Mouse (Mus musculus) kidney, adult 2 months (tissue): ENCODE results near the gene Sf3a1. TPM values are rescaled to one million over a fixed set of nuclear protein-coding genes. Genes with fewer than 3 reads are reported as not detected.
"Not testable (repeated sequence)": the region's sequence is repeated elsewhere in the genome, so short reads cannot be mapped to it uniquely, and the experiment has no call there.

Source experiments
- DNase-seq: peaks from one replicate; pipeline ENCODE4 v3.0.0; 2021
- H3K27ac ChIP-seq: fragments of 200-500 bp; 2 replicates; pipeline ENCODE4 v1.5.1; 2012; ENCODE audit warnings: low read depth, low read length, control low read depth, inconsistent platforms; ENCODE audit not compliant: insufficient read depth
- H3K27me3 ChIP-seq: fragments of 200-500 bp; replicated peaks from 2 replicates; pipeline ENCODE4 v1.6.1; 2012; ENCODE audit warnings: mild to moderate bottlenecking, moderate library complexity, low read length, inconsistent platforms; ENCODE audit not compliant: control insufficient read depth, insufficient read depth
- H3K36me3 ChIP-seq: fragments of 200-500 bp; 2 replicates; pipeline ENCODE4 v1.6.1; 2012; ENCODE audit warnings: mild to moderate bottlenecking, moderate library complexity, low read length, inconsistent platforms; ENCODE audit not compliant: control insufficient read depth, insufficient read depth
- H3K4me1 ChIP-seq: fragments of 200-500 bp; 2 replicates; pipeline ENCODE4 v1.6.1; 2011; ENCODE audit warnings: low read length; ENCODE audit not compliant: control insufficient read depth, insufficient read depth
- H3K4me3 ChIP-seq: fragments of 200-500 bp; 2 replicates; pipeline ENCODE4 v1.5.1; 2011; ENCODE audit warnings: mild to moderate bottlenecking, low read depth, low read length, control low read depth; ENCODE audit not compliant: insufficient read depth
- CTCF ChIP-seq: fragments of 200-500 bp; conservative IDR thresholded peaks from 2 replicates; pipeline ENCODE4 v1.5.1; 2011; ENCODE audit warnings: low read depth, mild to moderate bottlenecking, control low read depth, low read length, moderate library complexity, mixed read lengths; ENCODE audit not compliant: insufficient read depth, insufficient read length
- POLR2A ChIP-seq: fragments of 200-500 bp; IDR thresholded peaks from one replicate; pipeline ENCODE4 v1.6.1; 2011; ENCODE audit warnings: low read depth, low read length, control low read depth
- WGBS: fragments of 180-500 bp; shearing (Covaris S2); methylation state at CpG from one replicate; pipeline ENCODE4 v1.1.7; 2018; 5-methylcytosine and 5-hydroxymethylcytosine counted together
- polyA plus RNA-seq: library from polyadenylated mRNA; depleted of rRNA; stranded (reverse); fragments of >200 nt; gene quantifications from 2 replicates; pipeline ENCODE4 v1.2.3, GENCODE M21; 2012

Sf3a1 gene
- polyA plus RNA-seq, 1 experiment = 21.0 TPM

DNA sequence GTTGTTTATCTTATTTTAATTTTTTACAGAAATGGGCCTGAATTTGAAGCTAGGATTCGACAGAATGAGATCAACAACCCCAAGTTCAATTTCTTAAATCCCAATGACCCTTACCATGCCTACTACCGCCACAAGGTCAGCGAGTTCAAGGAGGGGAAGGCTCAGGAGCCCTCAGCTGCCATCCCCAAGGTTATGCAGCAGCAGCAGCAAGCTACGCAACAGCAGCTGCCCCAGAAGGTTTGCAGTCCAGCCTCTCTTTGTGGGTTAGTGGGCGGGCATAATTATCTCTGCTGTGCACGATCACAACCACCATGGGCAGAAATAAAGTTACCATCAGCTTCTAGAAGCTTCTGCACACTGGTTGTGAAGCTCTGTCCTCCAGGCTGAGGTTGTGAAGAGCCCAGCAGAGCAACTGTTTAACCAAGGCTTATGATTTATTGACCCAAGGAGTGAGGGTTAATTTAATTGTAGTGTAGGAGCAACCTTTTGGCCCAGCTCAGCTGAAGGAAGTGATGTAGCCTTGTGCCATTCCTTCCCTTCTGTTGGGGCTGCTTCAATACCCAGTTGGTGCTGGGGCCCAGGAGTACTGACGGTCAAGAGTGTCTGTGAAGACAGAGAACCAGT is 6.4 kb downstream of the Sf3a1 start:
- Histone ChIP-seq H3K4me1 (no peaks in the 10 kb centered on the region), H3K36me3 (peaks cover 14% of the 10 kb centered on the region), H3K4me3 (no peak overlapping the region), H3K27ac (peak overlapping the region; percentile 59; the same call in 1 of the 2 replicates), H3K27me3 (no peaks in the 10 kb centered on the region)
- 68% methylated on average over 7 of the region's 7 CpGs for WGBS
- peak; percentile 61 for DNase-seq
- TF ChIP-seq POLR2A (no peak), CTCF (no peak)

DNA sequence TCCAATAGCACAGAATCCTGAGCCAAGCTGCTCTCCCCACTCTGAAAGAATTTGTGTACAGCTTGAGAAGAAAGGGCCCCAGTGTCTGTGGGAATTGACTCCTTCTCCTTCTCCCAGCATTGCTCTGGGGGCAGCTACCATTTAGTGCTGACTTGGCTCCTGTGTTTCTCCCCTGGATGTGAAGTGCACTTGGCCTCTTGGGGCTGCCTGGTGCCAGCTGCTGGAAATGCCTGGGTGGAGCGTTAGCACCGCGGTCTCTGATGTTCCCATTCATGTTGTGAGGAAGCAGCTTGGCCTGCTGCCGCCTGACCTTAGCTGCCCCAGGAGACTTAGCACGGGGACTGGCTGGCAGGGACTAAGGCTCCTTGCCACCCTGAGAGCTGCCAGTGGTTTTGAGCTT is 14.4 kb downstream of the Sf3a1 start:
- no peak for TF ChIP-seq CTCF
- TF ChIP-seq POLR2A = no peak
- no peak overlapping the region for H3K27ac ChIP-seq
- H3K36me3 ChIP-seq = peaks cover 17% of the 10 kb centered on the region
- DNase-seq = peak; percentile 67
- no peaks in the 10 kb centered on the region for H3K27me3 ChIP-seq
- no peaks in the 10 kb centered on the region for H3K4me1 ChIP-seq
- no peak overlapping the region for H3K4me3 ChIP-seq
- 59% methylated on average over 5 of the region's 5 CpGs for WGBS

DNA sequence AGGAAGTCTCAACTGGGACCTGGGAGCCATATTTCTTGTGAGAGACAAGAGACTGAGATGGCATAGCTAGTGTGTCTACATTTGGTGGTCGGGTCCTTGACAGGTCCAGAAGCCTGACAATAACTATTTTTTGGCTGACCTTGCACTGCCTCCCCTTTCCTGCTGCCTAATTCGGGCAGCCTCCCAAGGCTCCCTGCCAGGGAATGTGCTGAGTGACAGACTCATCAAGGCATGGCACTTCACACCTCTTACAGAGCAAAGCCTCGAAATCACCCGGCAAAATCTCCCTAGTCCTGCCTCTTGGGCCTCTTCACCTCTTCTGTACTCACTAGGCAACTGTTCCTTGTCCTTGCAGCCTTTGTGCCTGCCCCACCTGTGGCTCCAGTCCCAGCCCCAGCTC is 17.6 kb downstream of the Sf3a1 start:
- WGBS = 38% methylated on average over 4 of the region's 4 CpGs
- no peak for TF ChIP-seq CTCF
- no peak for TF ChIP-seq POLR2A
- Histone ChIP-seq H3K4me3 (no peak overlapping the region), H3K27me3 (no peaks in the 10 kb centered on the region), H3K4me1 (no peaks in the 10 kb centered on the region), H3K36me3 (peaks cover 9% of the 10 kb centered on the region), H3K27ac (no peak overlapping the region)
- DNase-seq = peak; percentile 40

DNA sequence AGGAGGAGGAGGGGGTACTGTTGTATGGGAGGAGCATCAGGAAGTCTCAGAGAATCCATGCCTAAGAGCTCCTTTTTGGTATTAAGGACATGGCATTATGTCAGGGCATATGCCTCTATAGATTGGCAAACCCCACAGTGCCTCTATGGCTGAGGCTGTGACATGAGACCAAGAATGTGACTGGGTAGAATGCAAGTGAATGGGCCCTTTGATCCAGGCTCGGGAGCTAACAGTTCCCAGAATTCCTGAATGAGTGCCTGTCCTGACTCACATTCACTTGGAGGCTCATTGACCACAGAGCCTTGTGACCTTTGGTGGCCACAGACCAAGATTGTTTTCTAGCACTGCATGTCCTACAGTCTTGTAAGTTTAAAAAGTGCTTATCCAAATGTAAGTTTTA is 21.9 kb downstream of the Sf3a1 start:
- no peaks in the 10 kb centered on the region for H3K27me3 ChIP-seq
- no peak overlapping the region for H3K27ac ChIP-seq
- no peak overlapping the region for H3K4me3 ChIP-seq
- 14% methylated on average over 1 of the region's 1 CpGs for WGBS
- TF ChIP-seq POLR2A (no peak), CTCF (no peak)
- peak; percentile 63 for DNase-seq
- peaks cover 2% of the 10 kb centered on the region; the same call in 1 of the 2 replicates for H3K36me3 ChIP-seq
- peaks cover 2% of the 10 kb centered on the region; the same call in 1 of the 2 replicates for H3K4me1 ChIP-seq

DNA sequence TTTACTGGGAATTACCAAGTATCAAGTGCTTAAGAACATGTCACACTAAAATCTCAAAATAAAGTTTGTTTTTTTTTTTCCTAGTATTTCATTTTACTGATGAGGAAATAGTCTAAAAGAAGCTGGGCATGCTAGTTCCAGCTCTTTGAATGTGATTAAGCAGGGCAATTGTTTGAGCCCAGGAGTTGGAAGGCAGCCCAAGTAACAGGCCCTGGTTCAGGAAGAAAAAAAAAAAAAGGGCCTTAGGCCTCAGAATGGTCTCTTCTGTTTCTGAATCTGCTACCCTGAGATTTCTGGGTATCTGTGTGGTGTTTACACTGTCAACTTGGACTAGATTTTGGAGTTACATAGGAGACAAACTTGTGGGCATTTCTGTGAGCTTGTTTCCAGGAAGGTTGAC is 23.4 kb downstream of the Sf3a1 start:
- DNase-seq = peak; percentile 69
- H3K4me1 ChIP-seq = peaks cover 10% of the 10 kb centered on the region; the same call in 1 of the 2 replicates
- no peak overlapping the region for H3K4me3 ChIP-seq
- H3K27ac ChIP-seq = peak overlapping the region; percentile 19
- no peak for TF ChIP-seq CTCF
- TF ChIP-seq POLR2A = no peak
- H3K27me3 ChIP-seq = no peaks in the 10 kb centered on the region
- H3K36me3 ChIP-seq = no peaks in the 10 kb centered on the region; the same call in 1 of the 2 replicates

DNA sequence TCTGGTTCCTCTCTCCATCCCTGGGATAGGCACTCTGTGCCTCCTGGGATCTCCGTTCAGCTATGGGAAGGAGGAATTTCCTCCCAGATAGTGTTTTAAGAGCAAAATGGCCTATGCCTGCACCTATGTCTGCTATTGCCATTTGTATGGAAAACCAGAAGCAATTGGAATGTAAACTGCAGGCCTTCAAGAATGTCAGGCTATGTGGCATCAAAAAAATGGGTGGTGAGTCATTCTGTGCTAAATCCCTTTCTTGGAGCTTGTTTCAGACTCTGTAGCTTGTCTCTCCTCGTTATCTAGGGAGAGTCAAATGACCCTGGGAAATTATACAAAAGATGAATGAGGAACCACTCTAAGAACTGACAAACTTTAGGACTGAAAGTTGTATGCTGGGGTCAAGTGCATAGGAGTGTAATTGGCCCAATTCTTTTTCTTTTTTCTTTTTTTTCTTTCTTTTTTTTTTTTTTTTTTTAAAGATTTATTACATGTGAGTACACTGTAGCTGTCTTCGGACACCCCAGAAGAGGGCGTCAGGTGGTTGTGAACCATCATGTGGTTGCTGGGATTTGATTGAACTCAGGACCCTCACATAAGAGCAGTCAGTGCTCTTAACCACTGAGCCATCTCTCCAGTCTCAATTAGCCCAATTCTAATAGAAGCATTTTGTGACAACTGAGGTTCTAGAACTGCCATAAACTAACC is 24.3 kb downstream of the Sf3a1 start:
- Histone ChIP-seq H3K4me1 (peaks cover 15% of the 10 kb centered on the region; the same call in 1 of the 2 replicates), H3K27me3 (no peaks in the 10 kb centered on the region), H3K36me3 (no peaks in the 10 kb centered on the region), H3K4me3 (no peak overlapping the region), H3K27ac (no peak overlapping the region)
- TF ChIP-seq POLR2A = no peak
- peak; percentile 33; the same call in 1 of the 2 replicates for TF ChIP-seq CTCF
- peak; percentile 35 for DNase-seq
- WGBS = 59% methylated on average over 4 of the region's 4 CpGs

DNA sequence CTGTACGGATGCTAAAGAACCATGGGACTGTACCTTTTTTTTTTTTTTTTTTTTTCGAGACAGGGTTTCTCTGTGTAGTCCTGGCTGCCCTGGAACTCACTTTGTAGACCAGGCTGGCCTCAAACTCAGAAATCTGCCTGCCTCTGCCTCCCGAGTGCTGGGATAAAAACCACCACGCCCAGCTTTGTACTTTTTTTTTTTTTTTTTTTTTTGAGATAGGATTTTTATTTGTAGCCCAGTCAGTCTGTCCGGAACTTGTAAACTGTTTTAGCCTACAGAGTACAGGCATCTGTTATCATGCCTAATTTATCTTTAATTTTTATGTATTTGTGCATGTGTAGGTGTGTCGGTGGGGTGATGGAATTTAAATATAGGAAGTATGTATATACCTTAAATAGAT is 25.3 kb downstream of the Sf3a1 start:
- H3K4me3 ChIP-seq, DNase-seq, H3K36me3 ChIP-seq, H3K27me3 ChIP-seq, H3K27ac ChIP-seq: not testable (repeated sequence)
- WGBS = 87% methylated on average over 6 of the region's 6 CpGs
- peaks cover 23% of the 10 kb centered on the region for H3K4me1 ChIP-seq
